8 mouse cellular contexts compared by ENCODE assay signal in the genomic region with DNA sequence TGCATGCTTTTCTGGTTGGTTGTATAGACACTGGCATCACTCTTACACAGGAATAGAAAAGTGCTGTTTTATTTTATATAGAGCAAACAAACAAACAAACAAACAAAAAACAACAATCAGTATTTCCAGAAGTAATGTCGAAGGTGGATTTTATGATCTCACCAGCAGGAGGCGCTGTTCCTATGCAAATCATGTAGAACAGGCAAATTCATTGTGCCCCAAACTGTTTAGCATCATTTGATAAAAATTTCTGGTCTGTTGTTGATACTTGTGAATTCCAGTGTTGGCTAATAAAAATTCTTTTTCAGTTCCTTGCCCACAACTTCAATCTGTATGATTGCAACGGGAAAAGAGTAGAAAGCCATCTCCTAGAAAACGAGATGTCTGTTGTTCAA.
DNase-seq lines count a peak whose midpoint lies in the region; ATAC-seq lines count a peak whose summit lies in the region.

No protein-coding gene starts in this region.

- no peak overlapping the region for H3K27ac ChIP-seq in liver, embryonic 11.5 days (ENCODE audit: low read depth, low read length)

- ATAC-seq in liver, embryonic 11.5 days (replicated peaks; ENCODE audit: low FRiP score), result no peak

- no peak overlapping the region for H3K4me2 ChIP-seq in liver, embryonic 11.5 days

- no peaks in the 10 kb centered on the region for H3K36me3 ChIP-seq in liver, embryonic 11.5 days (ENCODE audit: control insufficient read depth, insufficient read depth, low read length)

- H3K4me3 ChIP-seq in liver, embryonic 11.5 days (ENCODE audit: low read depth, low read length), result no peak overlapping the region

- H3K9ac ChIP-seq in liver, embryonic 11.5 days (ENCODE audit: low read depth, low read length), result no peak overlapping the region

- H3K4me1 ChIP-seq in liver, embryonic 11.5 days (replicated peaks; ENCODE audit: control insufficient read depth, insufficient read depth, low read length), result no peaks in the 10 kb centered on the region

- WGBS in liver, embryonic 11.5 days, result 55% methylated on average over 4 of the region's 4 CpGs

- no peaks in the 10 kb centered on the region for H3K27me3 ChIP-seq in liver, embryonic 11.5 days (replicated peaks; ENCODE audit: control insufficient read depth, insufficient read depth, low read length)

- peak; percentile 9 to 61 for DNase-seq in adrenal gland, adult (ENCODE audit: inconsistent age in 2 of 2, low spot score in 1 of 2)
- no peak for DNase-seq in adrenal gland, postnatal 4 days (ENCODE audit: low spot score in 2 of 2)
- DNase-seq in liver, result peak; percentile 23
- no peak for DNase-seq in liver, embryonic 11.5 days (ENCODE audit: low spot score)
- DNase-seq in c-Kit-positive CD71-negative TER-119-negative erythroid progenitor cells, embryonic 14.5 days (ENCODE audit: low read depth), result peak; percentile 5
- peak; percentile 41 for DNase-seq in forelimb bud, embryonic 11.5 days (ENCODE audit: low read depth, low spot score)
- DNase-seq in retina, postnatal 7 days (ENCODE audit: low read depth, low spot score), result peak; percentile 25
- DNase-seq in ovary, adult 18-20 months (ENCODE audit: low spot score), result no peak

- H3K9me3 ChIP-seq in liver, embryonic 11.5 days (ENCODE audit: control insufficient read depth, low read length), result no peaks in the 10 kb centered on the region

Comparison
In these comparisons a context has a peak if more than half of its experiments do, and no peak if none do; other contexts are left out.
1. DNase-seq: peak in adrenal gland, adult (2 of 2), liver (single experiment), c-Kit-positive CD71-negative TER-119-negative erythroid progenitor cells, embryonic 14.5 days (single experiment), forelimb bud, embryonic 11.5 days (single experiment) and retina, postnatal 7 days (single experiment); none in adrenal gland, postnatal 4 days (0 of 2), liver, embryonic 11.5 days (single experiment) and ovary, adult 18-20 months (single experiment).